Mouse (Mus musculus): Measurements from ENCODE around the gene Nxph3. TPM values are rescaled to one million over a fixed set of nuclear protein-coding genes. Genes with fewer than 3 reads are reported as not detected.

Nxph3 gene
- polyA plus RNA-seq (2021): 0.73 TPM

GRCm38 (mm10) chr11:95514298-95514861, at the start of gene Nxph3:
Nxph3 (minus strand) TSS chr11:95514570.
- in situ Hi-C loops (cut with MboI; ENCODE audit: low pct_unique_long_range_greater_than_20kb): no loop called here
- no peak for DNase-seq (ENCODE audit: low read depth, low spot score)
- peak; percentile 61 for ATAC-seq
- ChIA-PET POLR2A (interaction anchor here (1.0 kb wide), 1 partner anchor 112 kb away, joined by 3 read pairs; no protein-coding TSS in a partner anchor), CTCF (interaction anchor here (0.8 to 1.4 kb wide), 7 partner anchors 8 to 130 kb away, joined by 3 to 6 read pairs (median 3); partner anchors contain the start of gene Slc35b1)
- H3K27me3 ChIP-seq: peaks cover 8% of the 10 kb centered on the region
- TF ChIP-seq CTCF (IDR thresholded peaks at IDR 0.05): peak; percentile 86

- no peak for ATAC-seq
- no peak for TF ChIP-seq CTCF (IDR thresholded peaks at IDR 0.05)
- ChIA-PET CTCF (no interaction called here), POLR2A (no interaction called here)
- peaks cover 4% of the 10 kb centered on the region for H3K27me3 ChIP-seq
- no peak for DNase-seq (ENCODE audit: low read depth, low spot score)
- in situ Hi-C loops (cut with MboI; ENCODE audit: low pct_unique_long_range_greater_than_20kb): no loop called here
These were observed 49.5 kb upstream of the Nxph3 start for GRCm38 (mm10) chr11:95563849-95564248.

GRCm38 (mm10) chr11:95560773-95561172, 46.4 kb upstream of the Nxph3 start:
- H3K27me3 ChIP-seq: no peaks in the 10 kb centered on the region
- CTCF ChIA-PET: no interaction called here
- ATAC-seq: no peak
- in situ Hi-C loops (cut with MboI; ENCODE audit: low pct_unique_long_range_greater_than_20kb): no loop called here
- POLR2A ChIA-PET: interaction anchor here (0.6 kb wide), 2 partner anchors 14 to 48 kb away, joined by 3 to 5 read pairs; no protein-coding TSS in a partner anchor
- DNase-seq (ENCODE audit: low read depth, low spot score): no peak
- TF ChIP-seq CTCF (IDR thresholded peaks at IDR 0.05): no peak

GRCm38 (mm10) chr11:95559761-95560160, 45.4 kb upstream of the Nxph3 start:
- in situ Hi-C loops (cut with MboI; ENCODE audit: low pct_unique_long_range_greater_than_20kb): no loop called here
- ATAC-seq: no peak
- POLR2A ChIA-PET: no interaction called here
- no peak for DNase-seq (ENCODE audit: low read depth, low spot score)
- CTCF ChIA-PET: no interaction called here
- no peaks in the 10 kb centered on the region for H3K27me3 ChIP-seq
- TF ChIP-seq CTCF (IDR thresholded peaks at IDR 0.05): no peak

GRCm38 (mm10) chr11:95557719-95558118, 43.3 kb upstream of the Nxph3 start:
- CTCF ChIA-PET: interaction anchor here (1.2 kb wide), 2 partner anchors 36 to 193 kb away, joined by 3 read pairs; no protein-coding TSS in a partner anchor

GRCm38 (mm10) chr11:95557032-95557431, 42.7 kb upstream of the Nxph3 start:
- ChIA-PET CTCF (interaction anchor here (1.2 kb wide), 1 partner anchor 194 kb away, joined by 3 read pairs; no protein-coding TSS in a partner anchor), POLR2A (no interaction called here)
- no peak for TF ChIP-seq CTCF (IDR thresholded peaks at IDR 0.05)
- H3K27me3 ChIP-seq: peaks cover 3% of the 10 kb centered on the region
- ATAC-seq: no peak
- DNase-seq (ENCODE audit: low read depth, low spot score): no peak
- in situ Hi-C loops (cut with MboI; ENCODE audit: low pct_unique_long_range_greater_than_20kb): no loop called here

More at GRCm38 (mm10) chr11:95557719-95558118, 43.3 kb upstream of the Nxph3 start:
- no peak for TF ChIP-seq CTCF (IDR thresholded peaks at IDR 0.05)
- in situ Hi-C loops (cut with MboI; ENCODE audit: low pct_unique_long_range_greater_than_20kb): no loop called here
- POLR2A ChIA-PET: interaction anchor here (0.6 kb wide), 1 partner anchor 349 kb away, joined by 3 read pairs; no protein-coding TSS in a partner anchor
- peaks cover 3% of the 10 kb centered on the region for H3K27me3 ChIP-seq
- ATAC-seq (no peak), DNase-seq (ENCODE audit: low read depth, low spot score) (no peak)

GRCm38 (mm10) chr11:95555279-95555678, 40.9 kb upstream of the Nxph3 start:
- ChIA-PET POLR2A (interaction anchor here (0.7 kb wide), 1 partner anchor 81 kb away, joined by 3 read pairs; no protein-coding TSS in a partner anchor), CTCF (no interaction called here)
- peaks cover 3% of the 10 kb centered on the region for H3K27me3 ChIP-seq
- TF ChIP-seq CTCF (IDR thresholded peaks at IDR 0.05): no peak
- in situ Hi-C loops (cut with MboI; ENCODE audit: low pct_unique_long_range_greater_than_20kb): no loop called here
- ATAC-seq (no peak), DNase-seq (ENCODE audit: low read depth, low spot score) (no peak)

GRCm38 (mm10) chr11:95550301-95551021, 36.1 kb upstream of the Nxph3 start:
- CTCF ChIA-PET: no interaction called here
- H3K27me3 ChIP-seq: peaks cover 7% of the 10 kb centered on the region
- TF ChIP-seq CTCF (IDR thresholded peaks at IDR 0.05): no peak
- no peak for ATAC-seq
- no peak for DNase-seq (ENCODE audit: low read depth, low spot score)
- in situ Hi-C loops (cut with MboI; ENCODE audit: low pct_unique_long_range_greater_than_20kb): no loop called here
- POLR2A ChIA-PET: interaction anchor here (0.8 kb wide), 1 partner anchor 17 kb away, joined by 4 read pairs; no protein-coding TSS in a partner anchor

GRCm38 (mm10) chr11:95546021-95546782, 31.8 kb upstream of the Nxph3 start:
- DNase-seq (ENCODE audit: low read depth, low spot score) (no peak), ATAC-seq (no peak)
- H3K27me3 ChIP-seq: peaks cover 6% of the 10 kb centered on the region
- ChIA-PET CTCF (no interaction called here), POLR2A (no interaction called here)
- no peak for TF ChIP-seq CTCF (IDR thresholded peaks at IDR 0.05)
- in situ Hi-C loops (cut with MboI; ENCODE audit: low pct_unique_long_range_greater_than_20kb): no loop called here

- peaks cover 11% of the 10 kb centered on the region for H3K27me3 ChIP-seq
- no peak for TF ChIP-seq CTCF (IDR thresholded peaks at IDR 0.05)
- CTCF ChIA-PET: interaction anchor here (1.1 kb wide), 1 partner anchor 10 kb away, joined by 3 read pairs; no protein-coding TSS in a partner anchor
- ATAC-seq (no peak), DNase-seq (ENCODE audit: low read depth, low spot score) (no peak)
- in situ Hi-C loops (cut with MboI; ENCODE audit: low pct_unique_long_range_greater_than_20kb): no loop called here
- POLR2A ChIA-PET: interaction anchor here (0.9 kb wide), 1 partner anchor 23 kb away, joined by 3 read pairs; no protein-coding TSS in a partner anchor
These were observed 30.4 kb upstream of the Nxph3 start for GRCm38 (mm10) chr11:95544546-95545327.
